Mouse (Mus musculus) liver, embryonic 14.5 days (tissue): ENCODE results near the gene Ppp2r2d.

ENCODE experiments used
- CTCF ChIP-seq: IDR thresholded peaks from 2 replicates; pipeline ENCODE4 v1.5.1; 2016; ENCODE audit warnings: antibody characterized with exemption, low read depth, control low read depth
- EP300 ChIP-seq: IDR thresholded peaks from 2 replicates; pipeline ENCODE4 v1.6.1; 2016; ENCODE audit warnings: antibody characterized with exemption, low read depth

DNA sequence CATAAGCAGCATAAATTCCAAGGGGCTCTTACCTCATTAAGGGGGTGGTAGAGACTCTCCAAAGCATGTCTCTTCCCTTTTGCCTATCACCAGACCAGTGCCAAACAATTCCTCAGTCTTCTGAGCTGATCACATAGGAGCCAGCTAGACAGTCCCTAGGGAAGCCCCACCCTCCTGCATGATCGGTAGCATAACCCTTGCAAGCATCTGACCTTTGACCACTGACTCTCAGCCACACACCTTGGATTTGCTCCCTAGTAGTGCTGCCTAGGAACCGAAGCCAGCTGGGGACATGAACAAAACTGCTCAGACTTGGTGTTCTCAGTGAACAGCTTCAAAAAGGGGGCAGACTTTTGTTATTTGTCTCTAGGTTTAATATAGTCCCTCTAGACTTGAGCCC, 52.2 kb downstream of the Ppp2r2d start:
- TF ChIP-seq CTCF (no peak), EP300 (no peak)
